Mouse (Mus musculus) midbrain, embryonic 13.5 days (tissue): ENCODE measurements at regions not wholly inside any gene's neighbourhood (a gene's known extent, or its start where the extent isn't known, plus 50 kb on each side); places are given as distances from the start of the nearest gene placed in this dataset.

Source experiments
- ATAC-seq: fragments of 200-750 bp; cut with Nextera tagmentation; 2 replicates; pipeline ENCODE4 v1.8.0; 2017; ENCODE audit warnings: mild to moderate bottlenecking, moderate TSS enrichment, moderate library complexity
- H3K27ac ChIP-seq: fragments of 300-500 bp; sonication (generic); 2 replicates; pipeline ENCODE4 v1.5.1; 2015; ENCODE audit warnings: inconsistent platforms, mild to moderate bottlenecking, moderate library complexity
- H3K27me3 ChIP-seq: fragments of 300-500 bp; sonication (generic); 2 replicates; pipeline ENCODE4 v1.6.1; 2015; ENCODE audit warnings: mild to moderate bottlenecking, inconsistent platforms
- H3K36me3 ChIP-seq: fragments of 300-500 bp; sonication (generic); 2 replicates; pipeline ENCODE4 v1.6.1; 2015; ENCODE audit warnings: mild to moderate bottlenecking, inconsistent platforms
- H3K4me1 ChIP-seq: fragments of 300-500 bp; sonication (generic); replicated peaks from 2 replicates; pipeline ENCODE4 v1.6.1; 2015; ENCODE audit warnings: inconsistent platforms
- H3K4me2 ChIP-seq: fragments of 300-500 bp; sonication (generic); replicated peaks from 2 replicates; pipeline ENCODE4 v1.6.1; 2015; ENCODE audit warnings: moderate library complexity, mild to moderate bottlenecking, inconsistent platforms
- H3K4me3 ChIP-seq: fragments of 300-500 bp; sonication (generic); replicated peaks from 2 replicates; pipeline ENCODE4 v1.5.1; 2015; ENCODE audit warnings: mild to moderate bottlenecking, inconsistent platforms
- H3K9ac ChIP-seq: fragments of 300-500 bp; sonication (generic); replicated peaks from 2 replicates; pipeline ENCODE4 v1.6.1; 2015; ENCODE audit warnings: mild to moderate bottlenecking, inconsistent platforms
- H3K9me3 ChIP-seq: fragments of 300-500 bp; sonication (generic); 2 replicates; pipeline ENCODE4 v1.6.1; 2016; ENCODE audit warnings: mild to moderate bottlenecking, inconsistent platforms
- WGBS: fragments of 180-500 bp; shearing (Covaris S2); methylation state at CpG from one replicate; pipeline ENCODE4 v1.1.7; 2015; 5-methylcytosine and 5-hydroxymethylcytosine counted together

DNA sequence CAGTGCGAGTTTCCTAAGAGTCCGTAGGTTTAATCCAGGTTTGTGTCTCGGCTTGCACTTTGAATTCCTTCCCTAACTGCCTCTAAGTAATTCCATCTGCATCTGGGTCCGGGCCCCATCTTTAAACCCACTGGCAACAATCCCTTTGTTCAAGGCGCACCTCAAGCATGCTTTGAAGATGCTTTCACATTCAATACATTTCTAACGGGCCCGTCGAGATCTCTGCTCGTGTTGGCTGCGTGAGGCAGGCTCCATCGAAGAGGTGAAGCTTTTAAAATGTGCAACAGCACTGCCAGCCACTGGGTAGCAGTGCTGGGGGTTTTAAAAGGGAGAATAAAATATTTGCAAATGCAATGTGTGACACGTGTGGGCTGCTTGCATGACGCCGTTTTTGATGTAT lies 163.4 kb upstream of the Irx5 start:
- WGBS, result 47% methylated on average over 14 of the region's 14 CpGs
- Histone ChIP-seq H3K4me3 (no peak overlapping the region), H3K4me1 (0 out of 2 replicates have a peak, but pooled peaks cover 3% of the 10 kb centered on the region), H3K4me2 (no peak overlapping the region), H3K9ac (no peak overlapping the region), H3K36me3 (no peaks in the 10 kb centered on the region), H3K9me3 (no peaks in the 10 kb centered on the region), H3K27me3 (peaks cover 8% of the 10 kb centered on the region; the same call in 1 of the 2 replicates), H3K27ac (no peak overlapping the region)
- ATAC-seq, result no peak

DNA sequence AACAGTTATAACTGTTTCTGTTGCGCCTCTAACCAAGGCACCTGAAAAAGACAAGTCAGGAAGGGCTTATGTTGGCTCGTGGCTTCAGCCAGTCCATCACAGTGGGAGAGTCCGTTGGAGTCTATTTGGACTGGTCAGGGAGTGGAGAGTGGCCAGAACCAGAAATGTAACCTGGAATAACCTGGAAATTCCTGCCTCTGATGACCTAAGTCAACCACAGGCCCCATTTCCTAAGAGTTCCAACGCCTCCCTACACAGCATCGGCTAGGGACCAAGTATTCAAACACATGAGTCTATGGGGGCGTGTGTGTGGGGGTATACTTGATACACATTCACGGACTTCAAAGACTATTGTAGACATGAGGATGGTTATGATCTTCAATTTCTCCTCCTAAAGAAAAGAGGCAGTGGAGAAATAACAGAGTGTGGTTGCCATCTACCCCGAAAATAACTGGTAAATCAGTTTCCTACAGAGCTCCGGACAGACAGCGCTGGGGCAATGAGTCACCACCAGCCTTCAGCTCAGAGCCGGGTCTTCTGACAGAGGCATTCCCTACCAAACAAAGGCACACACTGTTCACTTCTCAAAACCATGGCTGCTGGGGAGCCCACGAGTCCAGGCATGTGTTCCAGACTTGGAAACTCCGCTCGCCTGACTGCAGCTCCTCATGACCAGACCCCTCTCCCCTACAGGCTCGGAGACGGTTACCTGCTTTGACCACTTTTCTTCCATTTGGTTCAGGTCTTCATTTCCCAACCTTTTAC lies 167.0 kb upstream of the Irx5 start:
- H3K27ac ChIP-seq, result no peak overlapping the region
- H3K4me2 ChIP-seq, result no peak overlapping the region
- H3K9me3 ChIP-seq, result peaks cover 9% of the 10 kb centered on the region; the same call in 1 of the 2 replicates
- ATAC-seq, result no peak
- no peak overlapping the region for H3K9ac ChIP-seq
- H3K4me1 ChIP-seq, result 0 out of 2 replicates have a peak, but pooled peaks cover 3% of the 10 kb centered on the region
- H3K27me3 ChIP-seq, result peaks cover 8% of the 10 kb centered on the region; the same call in 1 of the 2 replicates
- no peaks in the 10 kb centered on the region for H3K36me3 ChIP-seq
- no peak overlapping the region for H3K4me3 ChIP-seq
- WGBS, result 92% methylated on average over 16 of the region's 16 CpGs

DNA sequence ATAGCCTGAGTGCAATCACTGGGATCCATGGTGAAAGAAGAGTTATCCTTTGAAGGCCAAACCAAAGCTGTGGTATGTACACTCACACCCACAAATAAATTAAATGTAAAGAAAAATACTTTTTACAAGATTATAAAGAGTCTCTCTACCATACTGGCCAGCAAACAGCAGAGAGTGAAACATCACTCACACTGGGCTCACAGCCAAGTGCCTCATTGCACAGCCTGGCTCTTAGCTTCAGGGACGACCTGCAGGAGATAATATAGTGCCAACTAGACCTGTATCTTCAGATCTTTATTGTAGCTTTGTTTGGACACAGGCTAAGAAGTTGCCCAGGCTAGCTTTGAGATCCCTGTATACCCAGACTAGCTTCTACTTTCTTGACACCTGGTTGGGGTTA lies 174.1 kb upstream of the Irx5 start:
- Histone ChIP-seq H3K9me3 (peaks cover 6% of the 10 kb centered on the region; the same call in 1 of the 2 replicates), H3K9ac (no peak overlapping the region), H3K36me3 (no peaks in the 10 kb centered on the region), H3K4me2 (no peak overlapping the region), H3K27me3 (0 out of 2 replicates have a peak, but pooled peaks cover 6% of the 10 kb centered on the region), H3K4me3 (no peak overlapping the region), H3K27ac (no peak overlapping the region), H3K4me1 (no peaks in the 10 kb centered on the region)
- ATAC-seq, result no peak
- WGBS, result 55% methylated on average over 1 of the region's 1 CpGs

DNA sequence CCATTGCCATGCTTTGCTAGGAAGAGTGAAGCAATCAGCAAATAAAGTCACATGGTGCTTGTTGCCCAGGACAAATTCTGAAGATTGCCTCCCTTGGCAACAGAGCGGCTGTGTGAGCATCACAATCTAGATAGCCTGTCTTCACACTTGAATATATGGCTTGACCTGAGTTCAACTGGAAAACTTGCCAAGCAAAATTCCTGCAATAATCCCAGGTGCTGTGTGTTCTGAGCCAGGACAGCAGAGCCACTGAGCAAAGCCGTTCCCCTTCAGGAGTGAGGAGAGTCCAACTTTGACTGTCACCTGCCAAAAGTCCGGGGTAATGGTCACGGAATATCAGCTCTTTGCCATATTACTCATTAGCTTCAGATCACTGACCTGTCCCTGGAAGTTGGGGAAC lies 176.8 kb upstream of the Irx5 start:
- WGBS, result 92% methylated on average over 4 of the region's 4 CpGs
- no peak overlapping the region for H3K27ac ChIP-seq
- no peak overlapping the region for H3K4me3 ChIP-seq
- no peaks in the 10 kb centered on the region for H3K36me3 ChIP-seq
- H3K9ac ChIP-seq, result no peak overlapping the region
- H3K4me1 ChIP-seq, result no peaks in the 10 kb centered on the region
- no peaks in the 10 kb centered on the region for H3K9me3 ChIP-seq
- 0 out of 2 replicates have a peak, but pooled peaks cover 6% of the 10 kb centered on the region for H3K27me3 ChIP-seq
- no peak overlapping the region for H3K4me2 ChIP-seq
- no peak for ATAC-seq

DNA sequence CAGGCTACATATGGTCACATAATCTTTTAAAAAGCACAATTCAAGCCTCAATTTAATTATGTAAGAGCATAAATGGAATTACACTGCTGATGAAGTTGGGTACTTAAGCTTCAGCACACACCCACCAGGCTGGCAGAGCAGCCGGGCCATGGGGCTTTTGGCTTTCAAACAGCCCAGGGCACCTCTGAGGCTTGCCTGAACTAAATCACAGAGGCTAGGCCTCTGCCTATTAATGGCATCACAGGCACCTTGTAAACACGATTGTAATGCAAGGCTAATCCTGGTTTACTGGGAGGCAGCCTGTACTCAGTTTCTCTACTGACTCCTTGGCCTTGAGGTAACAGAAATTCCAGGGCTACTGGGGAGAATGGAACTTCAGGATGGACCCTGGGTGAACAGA lies 178.1 kb upstream of the Irx5 start:
- no peaks in the 10 kb centered on the region for H3K9me3 ChIP-seq
- H3K27me3 ChIP-seq, result 0 out of 2 replicates have a peak, but pooled peaks cover 3% of the 10 kb centered on the region
- H3K4me2 ChIP-seq, result no peak overlapping the region
- no peak for ATAC-seq
- no peaks in the 10 kb centered on the region for H3K4me1 ChIP-seq
- no peak overlapping the region for H3K4me3 ChIP-seq
- H3K9ac ChIP-seq, result no peak overlapping the region
- H3K36me3 ChIP-seq, result no peaks in the 10 kb centered on the region
- 37% methylated on average over 2 of the region's 2 CpGs for WGBS
- H3K27ac ChIP-seq, result no peak overlapping the region

DNA sequence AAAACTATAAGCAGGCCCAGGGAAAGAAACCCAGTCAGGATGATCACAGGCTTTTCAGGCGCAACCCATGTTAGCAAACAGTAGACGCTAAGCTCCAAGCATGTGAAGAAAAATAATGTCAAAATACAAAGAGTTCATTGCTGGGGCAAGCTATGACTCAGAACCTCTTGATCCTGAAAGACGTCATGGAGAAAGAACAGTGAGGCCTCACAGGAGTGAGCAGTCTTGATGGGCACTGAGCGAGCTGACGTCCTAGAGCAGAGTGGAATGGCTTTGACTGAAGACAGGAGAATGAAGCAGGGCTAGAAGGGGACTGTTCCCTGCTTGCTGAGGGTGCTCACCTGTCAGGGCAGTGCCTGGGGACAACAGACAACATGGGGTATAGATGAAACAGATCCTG lies 181.3 kb upstream of the Irx5 start:
- Histone ChIP-seq H3K4me1 (no peaks in the 10 kb centered on the region), H3K9me3 (no peaks in the 10 kb centered on the region), H3K27me3 (0 out of 2 replicates have a peak, but pooled peaks cover under 1% of the 10 kb centered on the region), H3K4me3 (no peak overlapping the region), H3K36me3 (no peaks in the 10 kb centered on the region), H3K4me2 (no peak overlapping the region), H3K9ac (no peak overlapping the region), H3K27ac (no peak overlapping the region)
- ATAC-seq, result no peak
- WGBS, result 68% methylated on average over 5 of the region's 5 CpGs

DNA sequence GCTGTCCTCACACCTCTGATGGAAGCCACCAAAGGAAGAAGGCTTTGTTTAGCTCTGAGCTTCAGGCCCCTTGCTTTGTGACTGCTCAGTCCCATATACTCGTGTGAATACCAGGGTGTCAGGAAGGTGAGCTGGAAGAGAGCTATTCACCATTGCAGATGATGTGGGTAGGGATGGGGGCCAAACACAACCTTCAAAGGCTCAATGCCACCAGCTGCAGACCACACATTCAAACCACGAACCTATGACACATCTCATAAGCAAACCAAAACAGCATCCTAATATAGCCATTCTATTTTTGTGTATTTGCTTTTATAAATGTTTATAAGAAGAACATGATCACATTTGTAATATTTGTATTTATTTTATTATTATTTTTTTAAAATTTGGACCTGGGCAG lies 183.3 kb upstream of the Irx5 start:
- ATAC-seq, result no peak
- 81% methylated on average over 2 of the region's 2 CpGs for WGBS
- no peak overlapping the region for H3K4me3 ChIP-seq
- no peak overlapping the region for H3K27ac ChIP-seq
- no peaks in the 10 kb centered on the region for H3K36me3 ChIP-seq
- H3K4me1 ChIP-seq, result no peaks in the 10 kb centered on the region
- H3K4me2 ChIP-seq, result no peak overlapping the region
- no peaks in the 10 kb centered on the region for H3K9me3 ChIP-seq
- no peak overlapping the region for H3K9ac ChIP-seq
- peaks cover 4% of the 10 kb centered on the region; the same call in 1 of the 2 replicates for H3K27me3 ChIP-seq

DNA sequence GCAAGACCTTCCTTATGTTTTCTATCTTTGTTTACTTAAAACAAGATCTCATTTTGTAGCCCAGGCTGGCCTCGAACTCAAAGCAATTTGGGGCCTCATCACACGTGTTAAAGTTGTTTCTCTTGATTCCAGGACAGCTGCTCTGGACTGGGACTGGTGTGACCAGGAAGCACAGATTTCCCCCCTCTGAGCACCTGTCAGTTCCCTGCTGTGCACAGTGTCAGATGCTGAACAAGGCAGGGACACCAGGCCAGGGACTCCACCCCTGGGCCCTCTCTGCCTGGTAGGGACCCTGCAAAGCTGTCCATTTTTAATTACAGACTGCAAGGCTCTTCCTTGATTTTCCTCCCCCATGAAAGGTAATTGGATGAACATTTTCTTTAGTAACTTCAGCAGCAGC lies 185.8 kb upstream of the Irx5 start:
- Histone ChIP-seq H3K9me3 (no peaks in the 10 kb centered on the region), H3K36me3 (no peaks in the 10 kb centered on the region), H3K4me3 (no peak overlapping the region), H3K9ac (no peak overlapping the region), H3K27ac (no peak overlapping the region), H3K4me1 (peaks cover 12% of the 10 kb centered on the region; the same call in 1 of the 2 replicates), H3K27me3 (peaks cover 13% of the 10 kb centered on the region; the same call in 1 of the 2 replicates), H3K4me2 (no peak overlapping the region)
- no peak for ATAC-seq
- WGBS, result 62% methylated on average over 2 of the region's 2 CpGs

DNA sequence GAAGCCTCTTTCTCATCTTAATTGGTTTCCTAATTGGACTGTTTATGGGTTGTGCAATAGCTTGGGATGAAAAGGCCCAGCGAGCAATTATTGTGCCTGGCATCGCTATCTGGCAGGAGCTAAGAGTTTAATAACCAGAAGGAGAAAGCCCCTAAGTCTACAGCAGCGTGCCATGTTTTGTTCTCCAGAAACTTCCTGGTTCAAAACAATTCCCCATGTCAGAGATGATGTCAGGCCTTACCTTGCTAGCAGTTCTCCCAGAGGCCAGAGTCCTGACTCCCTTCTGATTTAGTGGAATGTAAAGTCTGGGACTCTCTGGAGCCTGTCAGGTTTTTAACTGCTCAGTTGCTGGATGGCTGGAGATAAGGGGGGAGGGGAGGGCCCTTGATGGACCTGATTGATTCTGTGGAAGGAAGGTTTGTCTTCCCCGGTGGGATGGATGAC lies 190.1 kb upstream of the Irx5 start:
- Histone ChIP-seq H3K27ac (no peak overlapping the region), H3K4me2 (no peak overlapping the region), H3K4me3 (no peak overlapping the region), H3K27me3 (peaks cover 13% of the 10 kb centered on the region; the same call in 1 of the 2 replicates), H3K36me3 (no peaks in the 10 kb centered on the region), H3K9ac (no peak overlapping the region), H3K4me1 (peaks cover 12% of the 10 kb centered on the region; the same call in 1 of the 2 replicates), H3K9me3 (no peaks in the 10 kb centered on the region)
- ATAC-seq, result 0 out of 2 replicates have a peak, but pooled peaks have one; percentile 24
- 42% methylated on average over 4 of the region's 4 CpGs for WGBS

DNA sequence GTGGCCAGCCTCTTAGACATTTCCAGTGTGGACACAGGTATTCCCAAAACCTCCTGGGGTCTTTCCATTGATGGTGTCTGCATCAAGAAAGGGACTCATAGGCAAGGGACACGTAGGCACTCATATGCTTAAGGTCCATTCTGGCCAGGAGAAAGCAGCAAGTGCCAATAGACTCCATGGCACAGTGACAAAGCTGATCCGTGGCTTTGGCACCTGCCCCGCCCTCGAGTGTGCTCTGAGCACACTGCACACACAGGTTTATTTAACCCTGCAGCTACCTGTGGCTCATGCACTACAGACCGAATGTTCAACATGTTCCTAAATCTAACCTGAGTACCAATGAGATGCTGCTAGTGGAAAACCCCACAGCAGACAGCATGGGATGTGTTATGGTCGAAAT lies 192.1 kb upstream of the Irx5 start:
- WGBS, result 93% methylated on average over 6 of the region's 6 CpGs
- no peak for ATAC-seq

DNA sequence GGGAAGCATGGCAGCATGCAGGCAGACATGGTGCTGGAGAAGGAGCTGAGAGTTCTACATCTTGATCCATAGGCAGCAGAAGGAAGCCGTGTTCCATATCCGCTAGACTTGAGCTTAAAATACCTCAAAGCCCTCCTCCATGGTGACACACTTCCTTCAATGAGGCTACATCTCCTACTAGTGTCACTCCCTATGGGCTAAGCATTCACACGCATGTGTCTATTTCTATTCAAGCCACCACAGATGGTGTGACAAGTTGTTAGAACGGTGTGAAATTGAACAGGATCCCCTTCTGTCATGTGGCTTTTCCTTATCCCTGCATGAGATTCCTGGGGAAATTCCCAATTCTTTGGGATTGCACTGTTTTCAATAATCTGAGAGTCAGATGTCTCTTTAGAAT lies 192.9 kb upstream of the Irx5 start:
- H3K36me3 ChIP-seq, result no peaks in the 10 kb centered on the region
- no peak overlapping the region for H3K4me2 ChIP-seq
- H3K9ac ChIP-seq, result no peak overlapping the region
- no peak overlapping the region for H3K27ac ChIP-seq
- ATAC-seq, result no peak
- H3K9me3 ChIP-seq, result no peaks in the 10 kb centered on the region
- no peak overlapping the region for H3K4me3 ChIP-seq
- peaks cover 12% of the 10 kb centered on the region; the same call in 1 of the 2 replicates for H3K4me1 ChIP-seq
- WGBS, result 93% methylated on average over 4 of the region's 4 CpGs
- peaks cover 13% of the 10 kb centered on the region; the same call in 1 of the 2 replicates for H3K27me3 ChIP-seq

More for the DNA sequence above, 192.1 kb upstream of the Irx5 start:
- Histone ChIP-seq H3K4me3 (no peak overlapping the region), H3K36me3 (no peaks in the 10 kb centered on the region), H3K27ac (no peak overlapping the region), H3K9me3 (no peaks in the 10 kb centered on the region), H3K4me1 (peaks cover 12% of the 10 kb centered on the region; the same call in 1 of the 2 replicates), H3K27me3 (peaks cover 13% of the 10 kb centered on the region; the same call in 1 of the 2 replicates), H3K9ac (no peak overlapping the region), H3K4me2 (no peak overlapping the region)

DNA sequence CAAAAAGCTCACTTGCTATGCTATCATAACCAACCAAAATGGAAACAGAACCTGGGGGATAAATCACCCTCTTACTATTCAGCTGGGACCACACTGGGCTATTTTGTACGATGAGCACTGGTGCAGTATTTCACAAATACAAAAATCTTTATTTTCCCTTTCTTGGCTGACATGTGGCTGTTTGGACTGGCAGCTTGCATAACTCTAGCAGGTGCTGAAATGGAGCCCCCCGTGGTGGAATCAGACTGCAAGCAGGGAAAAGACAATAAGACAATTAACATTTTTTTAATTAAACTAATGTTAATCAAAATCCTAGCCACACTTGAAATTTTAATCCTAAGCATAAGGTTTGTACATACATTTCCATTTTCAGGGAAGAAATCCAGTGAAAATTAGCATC lies 196.4 kb upstream of the Irx5 start:
- H3K4me1 ChIP-seq, result peaks cover 12% of the 10 kb centered on the region
- 51% methylated on average over 2 of the region's 2 CpGs for WGBS
- H3K27me3 ChIP-seq, result peaks cover 15% of the 10 kb centered on the region; the same call in 1 of the 2 replicates
- H3K4me2 ChIP-seq, result no peak overlapping the region
- no peak for ATAC-seq
- no peak overlapping the region for H3K9ac ChIP-seq
- no peak overlapping the region for H3K4me3 ChIP-seq
- H3K36me3 ChIP-seq, result no peaks in the 10 kb centered on the region
- no peak overlapping the region for H3K27ac ChIP-seq
- no peaks in the 10 kb centered on the region for H3K9me3 ChIP-seq
